Mouse (Mus musculus): ENCODE measurements around the gene Hexim2. TPM values are rescaled to one million over a fixed set of nuclear protein-coding genes. Genes with fewer than 3 reads are reported as not detected.
A peak's percentile ranks its signal among the peaks of the same experiment; 100 is the strongest.

The Hexim2 gene
- total and polyA plus RNA-seq, 2 experiments from 2014 or later, result 27.9 to 30.8 TPM

DNA sequence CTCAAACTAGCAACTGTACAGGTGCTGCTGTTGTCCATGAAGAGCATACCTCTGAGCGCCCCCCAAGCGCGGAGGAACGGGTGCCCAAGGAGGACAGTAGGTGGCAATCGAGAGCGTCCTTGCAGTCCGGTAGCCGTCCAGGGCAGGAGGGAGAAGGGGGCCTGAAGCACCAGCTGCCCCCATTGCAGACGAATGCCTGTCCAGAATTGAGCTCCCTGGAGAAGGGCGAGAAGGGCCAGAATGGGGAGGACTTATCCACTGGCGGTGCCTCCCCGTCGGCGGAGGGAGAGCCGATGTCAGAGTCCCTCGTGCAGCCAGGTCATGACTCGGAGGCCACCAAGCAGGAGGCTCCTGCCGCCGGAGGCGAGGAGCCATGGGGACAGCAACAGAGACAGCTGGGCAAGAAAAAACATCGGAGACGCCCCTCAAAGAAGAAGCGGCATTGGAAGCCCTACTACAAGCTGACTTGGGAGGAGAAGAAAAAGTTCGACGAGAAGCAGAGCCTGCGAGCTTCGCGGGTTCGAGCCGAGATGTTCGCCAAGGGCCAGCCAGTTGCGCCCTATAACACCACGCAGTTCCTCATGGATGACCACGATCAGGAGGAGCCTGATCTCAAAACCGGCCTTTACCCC lies 15.2 kb upstream of the Hexim2 start:
- Histone ChIP-seq H3K9ac (peak overlapping the region; percentile 45), H3K4me1 (ENCODE audit: insufficient read depth) (peaks cover 24% of the 10 kb centered on the region), H3K27ac (ENCODE audit: low read depth, low read length) (peak overlapping the region; percentile 89), H3K27me3 (ENCODE audit: insufficient read depth, low read length) (peaks cover 6% of the 10 kb centered on the region; the same call in 1 of the 2 replicates), H3K4me3 (ENCODE audit: low read depth, low read length) (peak overlapping the region; percentile 58), H3K9me3 (ENCODE audit: low read length) (no peaks in the 10 kb centered on the region), H3K36me3 (ENCODE audit: insufficient read depth) (no peaks in the 10 kb centered on the region), H3K4me2 (ENCODE audit: low read depth) (peak overlapping the region; percentile 92)
- DNase-seq, result peak; percentile 75
- under 1% methylated on average over 35 of the region's 35 CpGs for WGBS
- peak; percentile 71 for TF ChIP-seq CTCF (IDR thresholded peaks at IDR 0.05; ENCODE audit: low read depth)
- no peak for ATAC-seq

DNA sequence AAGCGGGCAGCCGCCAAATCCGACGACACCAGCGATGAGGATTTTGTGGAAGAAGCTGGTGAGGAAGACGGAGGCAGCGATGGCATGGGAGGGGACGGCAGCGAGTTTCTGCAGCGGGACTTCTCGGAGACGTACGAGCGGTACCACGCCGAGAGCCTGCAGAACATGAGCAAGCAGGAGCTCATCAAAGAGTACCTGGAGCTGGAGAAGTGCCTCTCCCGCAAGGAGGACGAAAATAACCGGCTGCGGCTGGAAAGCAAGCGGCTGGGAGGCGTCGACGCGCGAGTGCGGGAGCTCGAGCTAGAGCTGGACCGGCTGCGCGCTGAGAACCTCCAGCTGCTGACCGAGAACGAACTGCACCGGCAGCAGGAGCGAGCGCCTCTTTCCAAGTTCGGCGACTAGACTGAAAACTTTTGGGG lies 14.6 kb upstream of the Hexim2 start:
- Histone ChIP-seq H3K9ac (peak overlapping the region; percentile 45), H3K4me2 (ENCODE audit: low read depth) (peak overlapping the region; percentile 92), H3K36me3 (ENCODE audit: insufficient read depth) (no peaks in the 10 kb centered on the region), H3K4me3 (ENCODE audit: low read depth, low read length) (peak overlapping the region; percentile 58), H3K27ac (ENCODE audit: low read depth, low read length) (peak overlapping the region; percentile 89; the same call in 1 of the 2 replicates), H3K9me3 (ENCODE audit: low read length) (no peaks in the 10 kb centered on the region), H3K4me1 (ENCODE audit: insufficient read depth) (peaks cover 19% of the 10 kb centered on the region), H3K27me3 (ENCODE audit: insufficient read depth, low read length) (peaks cover under 1% of the 10 kb centered on the region; the same call in 1 of the 2 replicates)
- under 1% methylated on average over 38 of the region's 38 CpGs for WGBS
- DNase-seq (peak; percentile 44), ATAC-seq (no peak)
- no peak for TF ChIP-seq CTCF (IDR thresholded peaks at IDR 0.05; ENCODE audit: low read depth)

DNA sequence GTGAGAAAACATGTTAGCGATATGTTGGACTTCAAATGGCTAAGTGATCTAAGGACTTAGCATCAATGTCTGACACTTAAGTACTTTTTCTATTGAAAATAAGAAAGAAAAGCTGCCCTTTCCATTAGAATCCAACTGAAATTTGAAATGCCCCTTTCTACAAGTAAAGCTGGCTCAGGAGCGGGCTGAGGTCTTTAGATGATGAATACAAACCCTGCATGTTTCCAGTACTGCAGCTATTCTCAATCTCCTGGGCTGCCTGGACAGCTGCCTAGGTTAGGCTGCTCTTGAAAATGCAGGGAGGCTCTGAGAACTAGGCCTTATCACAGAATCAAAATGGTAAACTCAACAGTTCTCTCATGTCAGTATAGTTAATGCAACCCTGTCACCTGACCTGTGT lies 13.4 kb upstream of the Hexim2 start:
- WGBS, result 70% methylated on average over 2 of the region's 2 CpGs
- Histone ChIP-seq H3K4me2 (ENCODE audit: low read depth) (peak overlapping the region; percentile 92), H3K27ac (ENCODE audit: low read depth, low read length) (no peak overlapping the region), H3K9me3 (ENCODE audit: low read length) (no peaks in the 10 kb centered on the region), H3K9ac (0 out of 2 replicates have a peak overlapping the region, but pooled peaks have one; percentile 45), H3K36me3 (ENCODE audit: insufficient read depth) (no peaks in the 10 kb centered on the region), H3K27me3 (ENCODE audit: insufficient read depth, low read length) (no peaks in the 10 kb centered on the region), H3K4me1 (ENCODE audit: insufficient read depth) (peaks cover 18% of the 10 kb centered on the region), H3K4me3 (ENCODE audit: low read depth, low read length) (no peak overlapping the region)
- no peak for ATAC-seq
- DNase-seq, result no peak
- TF ChIP-seq CTCF (IDR thresholded peaks at IDR 0.05; ENCODE audit: low read depth), result no peak

DNA sequence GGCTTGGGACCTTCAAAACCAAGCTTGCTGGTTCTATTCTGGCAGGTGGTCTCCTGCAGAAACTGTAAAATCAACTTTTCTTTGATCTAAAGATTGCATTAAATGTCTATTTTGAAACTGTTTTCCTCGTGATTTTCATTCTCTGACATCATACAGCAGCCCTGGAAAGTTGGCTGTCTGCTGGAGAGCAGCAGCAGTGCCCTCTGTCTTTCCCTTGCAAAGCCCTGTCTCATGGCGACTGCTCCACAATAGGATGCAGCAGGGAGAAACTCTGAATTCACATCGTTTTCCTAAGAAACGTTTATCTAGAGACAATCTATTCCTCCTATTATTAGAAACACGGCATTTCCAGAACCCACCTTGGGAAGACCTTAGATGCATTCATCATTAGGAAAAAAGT lies 12.6 kb upstream of the Hexim2 start:
- Histone ChIP-seq H3K9ac (no peak overlapping the region), H3K4me1 (ENCODE audit: insufficient read depth) (peaks cover 14% of the 10 kb centered on the region), H3K9me3 (ENCODE audit: low read length) (no peaks in the 10 kb centered on the region), H3K4me3 (ENCODE audit: low read depth, low read length) (no peak overlapping the region), H3K36me3 (ENCODE audit: insufficient read depth) (no peaks in the 10 kb centered on the region), H3K4me2 (ENCODE audit: low read depth) (no peak overlapping the region), H3K27ac (ENCODE audit: low read depth, low read length) (no peak overlapping the region), H3K27me3 (ENCODE audit: insufficient read depth, low read length) (no peaks in the 10 kb centered on the region)
- no peak for TF ChIP-seq CTCF (IDR thresholded peaks at IDR 0.05; ENCODE audit: low read depth)
- DNase-seq (no peak), ATAC-seq (no peak)
- 40% methylated on average over 5 of the region's 5 CpGs for WGBS

DNA sequence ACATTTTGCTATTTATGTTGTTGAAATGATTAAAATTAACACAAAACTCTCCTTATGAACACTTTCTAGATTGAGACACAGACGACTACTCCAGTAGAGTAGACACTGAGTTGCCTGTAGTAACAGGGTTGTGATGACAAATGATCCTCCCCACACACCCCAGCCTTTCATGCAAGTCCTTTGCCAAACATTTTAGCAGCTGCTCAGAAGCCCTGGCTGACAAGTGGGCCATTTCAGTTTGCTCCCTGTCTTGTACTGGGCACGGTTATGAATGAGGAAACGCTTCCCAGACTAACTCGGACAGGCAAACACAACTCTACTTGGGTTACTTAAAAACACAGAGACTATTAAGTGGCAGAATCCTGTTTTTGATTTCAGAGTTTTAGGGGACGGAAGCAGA lies 11.9 kb upstream of the Hexim2 start:
- DNase-seq (no peak), ATAC-seq (no peak)
- Histone ChIP-seq H3K9ac (no peak overlapping the region), H3K27ac (ENCODE audit: low read depth, low read length) (no peak overlapping the region), H3K4me1 (ENCODE audit: insufficient read depth) (peaks cover 10% of the 10 kb centered on the region), H3K4me2 (ENCODE audit: low read depth) (no peak overlapping the region), H3K4me3 (ENCODE audit: low read depth, low read length) (no peak overlapping the region), H3K9me3 (ENCODE audit: low read length) (no peaks in the 10 kb centered on the region), H3K36me3 (ENCODE audit: insufficient read depth) (no peaks in the 10 kb centered on the region), H3K27me3 (ENCODE audit: insufficient read depth, low read length) (no peaks in the 10 kb centered on the region)
- TF ChIP-seq CTCF (IDR thresholded peaks at IDR 0.05; ENCODE audit: low read depth), result no peak
- 50% methylated on average over 5 of the region's 5 CpGs for WGBS

DNA sequence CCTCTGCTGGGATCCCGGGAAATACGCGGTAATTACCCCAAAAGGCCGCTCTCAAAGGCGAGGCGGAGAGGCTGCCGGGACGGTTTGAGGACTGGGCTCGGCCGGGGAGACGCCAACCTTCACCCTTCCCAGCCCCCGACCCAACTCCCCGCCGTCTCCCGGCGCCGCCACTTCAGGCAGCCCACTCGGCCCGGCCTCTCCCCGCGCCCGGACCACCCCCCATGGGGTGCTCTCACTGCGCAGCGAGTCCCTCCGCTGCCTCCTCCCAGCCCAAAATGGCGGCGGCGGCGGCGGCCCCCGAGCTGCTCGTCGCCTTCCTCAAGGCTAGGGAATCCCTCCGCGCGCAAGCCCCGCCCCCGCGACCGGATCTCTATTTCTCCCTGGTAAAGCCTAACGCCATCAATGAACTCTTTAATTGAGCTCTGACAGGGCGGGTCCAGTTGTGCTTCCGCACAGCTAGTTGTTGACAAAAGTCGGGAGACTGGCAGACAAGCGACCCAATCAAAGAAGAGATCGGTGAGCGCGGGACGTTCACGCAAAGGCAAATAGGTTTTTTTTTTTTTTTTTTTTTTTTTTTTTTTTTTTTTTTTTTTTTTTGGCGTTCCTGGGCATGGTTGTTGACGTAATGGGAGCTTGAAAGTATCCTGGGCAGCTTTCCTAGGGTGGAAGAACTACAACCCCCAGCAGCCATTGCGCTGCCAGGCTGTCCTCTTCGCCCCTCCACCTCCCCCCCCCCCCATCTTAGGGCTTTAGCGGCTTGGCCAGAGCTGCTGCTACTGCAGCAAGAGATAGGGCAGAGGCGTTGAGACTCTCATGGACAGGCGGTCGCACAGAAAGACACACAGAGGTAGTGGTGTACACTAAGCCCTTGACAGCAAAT lies 587 bp downstream of the Hexim2 start:
- no peaks in the 10 kb centered on the region for H3K9me3 ChIP-seq (ENCODE audit: low read length)
- H3K9ac ChIP-seq, result peak overlapping the region; percentile 100
- H3K4me1 ChIP-seq (ENCODE audit: insufficient read depth), result peaks cover 22% of the 10 kb centered on the region
- peak overlapping the region; percentile 87 for H3K4me3 ChIP-seq (ENCODE audit: low read depth, low read length)
- peak; percentile 100 for DNase-seq
- no peak for TF ChIP-seq CTCF (IDR thresholded peaks at IDR 0.05; ENCODE audit: low read depth)
- no peaks in the 10 kb centered on the region for H3K36me3 ChIP-seq (ENCODE audit: insufficient read depth)
- H3K27ac ChIP-seq (ENCODE audit: low read depth, low read length), result peak overlapping the region; percentile 99
- peak; percentile 97 for ATAC-seq
- 1% methylated on average over 50 of the region's 58 CpGs for WGBS
- no peaks in the 10 kb centered on the region for H3K27me3 ChIP-seq (ENCODE audit: insufficient read depth, low read length)
- peak overlapping the region; percentile 74 for H3K4me2 ChIP-seq (ENCODE audit: low read depth)
